Mouse (Mus musculus): Measurements from ENCODE around the gene Cntn4. TPM values are rescaled to one million over a fixed set of nuclear protein-coding genes. Genes with fewer than 3 reads are reported as not detected.

Cntn4 gene
- polyA plus RNA-seq, 1 experiment from 2014 or later = 3.3 TPM

- no peak for TF ChIP-seq CTCF (IDR thresholded peaks at IDR 0.05; ENCODE audit: low read depth)
- 87% methylated on average over 11 of the region's 11 CpGs for WGBS
- H3K4me1 ChIP-seq (replicated peaks; ENCODE audit: insufficient read depth, low read length) = no peaks in the 10 kb centered on the region
- H3K27ac ChIP-seq = no peak overlapping the region
- H3K9ac ChIP-seq (ENCODE audit: low read depth, low read length) = no peak overlapping the region
- DNase-seq (ENCODE audit: low spot score) (no peak), ATAC-seq (replicated peaks; ENCODE audit: low FRiP score, low read depth) (no peak)
- H3K9me3 ChIP-seq (replicated peaks; ENCODE audit: low read length) = no peaks in the 10 kb centered on the region
- no peak overlapping the region for H3K4me3 ChIP-seq (replicated peaks; ENCODE audit: low read depth, low read length)
- H3K27me3 ChIP-seq (ENCODE audit: insufficient read depth, low read length) = no peaks in the 10 kb centered on the region
- H3K36me3 ChIP-seq (ENCODE audit: insufficient read depth, low read length) = no peaks in the 10 kb centered on the region
- no peak overlapping the region for H3K4me2 ChIP-seq (ENCODE audit: low read length)
These were observed 889.6 kb downstream of the Cntn4 start for GRCm38 (mm10) chr6:106566929-106567621.

- WGBS = 81% methylated on average over 5 of the region's 5 CpGs
- H3K4me1 ChIP-seq (replicated peaks; ENCODE audit: insufficient read depth, low read length) = no peaks in the 10 kb centered on the region
- no peaks in the 10 kb centered on the region for H3K9me3 ChIP-seq (replicated peaks; ENCODE audit: low read length)
- no peaks in the 10 kb centered on the region for H3K36me3 ChIP-seq (ENCODE audit: insufficient read depth, low read length)
- H3K27ac ChIP-seq = no peak overlapping the region
- no peak overlapping the region for H3K4me3 ChIP-seq (replicated peaks; ENCODE audit: low read depth, low read length)
- DNase-seq (ENCODE audit: low spot score) = no peak
- no peak overlapping the region for H3K4me2 ChIP-seq (ENCODE audit: low read length)
- ATAC-seq (replicated peaks; ENCODE audit: low FRiP score, low read depth) = no peak
- no peak for TF ChIP-seq CTCF (IDR thresholded peaks at IDR 0.05; ENCODE audit: low read depth)
- H3K9ac ChIP-seq (ENCODE audit: low read depth, low read length) = no peak overlapping the region
- no peaks in the 10 kb centered on the region for H3K27me3 ChIP-seq (ENCODE audit: insufficient read depth, low read length)
These were observed 902.7 kb downstream of the Cntn4 start for GRCm38 (mm10) chr6:106580124-106580523.

GRCm38 (mm10) chr6:106593756-106594155, 916.3 kb downstream of the Cntn4 start:
- ATAC-seq (replicated peaks; ENCODE audit: low FRiP score, low read depth) (no peak), DNase-seq (ENCODE audit: low spot score) (no peak)
- Histone ChIP-seq H3K9ac (ENCODE audit: low read depth, low read length) (no peak overlapping the region), H3K27me3 (ENCODE audit: insufficient read depth, low read length) (no peaks in the 10 kb centered on the region), H3K27ac (no peak overlapping the region), H3K4me1 (replicated peaks; ENCODE audit: insufficient read depth, low read length) (no peaks in the 10 kb centered on the region), H3K36me3 (ENCODE audit: insufficient read depth, low read length) (no peaks in the 10 kb centered on the region), H3K4me2 (ENCODE audit: low read length) (0 out of 2 replicates have a peak overlapping the region, but pooled peaks have one; percentile 8), H3K9me3 (replicated peaks; ENCODE audit: low read length) (no peaks in the 10 kb centered on the region), H3K4me3 (replicated peaks; ENCODE audit: low read depth, low read length) (no peak overlapping the region)
- 17% methylated on average over 9 of the region's 9 CpGs for WGBS
- no peak for TF ChIP-seq CTCF (IDR thresholded peaks at IDR 0.05; ENCODE audit: low read depth)

GRCm38 (mm10) chr6:106617081-106617480, 939.6 kb downstream of the Cntn4 start:
- Histone ChIP-seq H3K4me1 (replicated peaks; ENCODE audit: insufficient read depth, low read length) (no peaks in the 10 kb centered on the region), H3K27ac (no peak overlapping the region), H3K9me3 (replicated peaks; ENCODE audit: low read length) (no peaks in the 10 kb centered on the region), H3K27me3 (ENCODE audit: insufficient read depth, low read length) (no peaks in the 10 kb centered on the region), H3K36me3 (ENCODE audit: insufficient read depth, low read length) (no peaks in the 10 kb centered on the region), H3K9ac (ENCODE audit: low read depth, low read length) (no peak overlapping the region), H3K4me2 (ENCODE audit: low read length) (no peak overlapping the region), H3K4me3 (replicated peaks; ENCODE audit: low read depth, low read length) (no peak overlapping the region)
- no peak for ATAC-seq (replicated peaks; ENCODE audit: low FRiP score, low read depth)
- WGBS = 92% methylated on average over 3 of the region's 3 CpGs
- TF ChIP-seq CTCF (IDR thresholded peaks at IDR 0.05; ENCODE audit: low read depth) = no peak
- DNase-seq (ENCODE audit: low spot score) = no peak

- Histone ChIP-seq H3K4me2 (ENCODE audit: low read length) (no peak overlapping the region), H3K9ac (ENCODE audit: low read depth, low read length) (no peak overlapping the region), H3K9me3 (replicated peaks; ENCODE audit: low read length) (no peaks in the 10 kb centered on the region), H3K27ac (no peak overlapping the region), H3K36me3 (ENCODE audit: insufficient read depth, low read length) (no peaks in the 10 kb centered on the region), H3K4me1 (replicated peaks; ENCODE audit: insufficient read depth, low read length) (no peaks in the 10 kb centered on the region), H3K4me3 (replicated peaks; ENCODE audit: low read depth, low read length) (no peak overlapping the region), H3K27me3 (ENCODE audit: insufficient read depth, low read length) (no peaks in the 10 kb centered on the region)
- DNase-seq (ENCODE audit: low spot score) = no peak
- WGBS = 68% methylated on average over 5 of the region's 5 CpGs
- ATAC-seq (replicated peaks; ENCODE audit: low FRiP score, low read depth) = no peak
- no peak for TF ChIP-seq CTCF (IDR thresholded peaks at IDR 0.05; ENCODE audit: low read depth)
These were observed 943.8 kb downstream of the Cntn4 start for GRCm38 (mm10) chr6:106621188-106621749.

- DNase-seq (ENCODE audit: low spot score) = no peak
- no peak overlapping the region for H3K4me2 ChIP-seq (ENCODE audit: low read length)
- TF ChIP-seq CTCF (IDR thresholded peaks at IDR 0.05; ENCODE audit: low read depth) = no peak
- H3K9me3 ChIP-seq (replicated peaks; ENCODE audit: low read length) = no peaks in the 10 kb centered on the region
- no peaks in the 10 kb centered on the region for H3K27me3 ChIP-seq (ENCODE audit: insufficient read depth, low read length)
- no peaks in the 10 kb centered on the region for H3K4me1 ChIP-seq (replicated peaks; ENCODE audit: insufficient read depth, low read length)
- H3K4me3 ChIP-seq (replicated peaks; ENCODE audit: low read depth, low read length) = no peak overlapping the region
- ATAC-seq (replicated peaks; ENCODE audit: low FRiP score, low read depth) = no peak
- H3K36me3 ChIP-seq (ENCODE audit: insufficient read depth, low read length) = no peaks in the 10 kb centered on the region
- no peak overlapping the region for H3K9ac ChIP-seq (ENCODE audit: low read depth, low read length)
- 73% methylated on average over 3 of the region's 3 CpGs for WGBS
- H3K27ac ChIP-seq = no peak overlapping the region
These were observed 965.6 kb downstream of the Cntn4 start for GRCm38 (mm10) chr6:106643026-106643425.

Measured in kidney, postnatal 0 days (tissue).